Mouse (Mus musculus): ENCODE measurements around the gene Ifnar2.

Ifnar2 gene

GRCm38 (mm10) chr16:91372577-91373472 lies at the start of gene Ifnar2:
Gene Ifnar2 (plus strand): TSS chr16:91372783.
- no peak for DNase-seq (ENCODE audit: low read depth)

GRCm38 (mm10) chr16:91327605-91328004 lies 45.0 kb upstream of the Ifnar2 start:
- no peak for DNase-seq (ENCODE audit: low read depth)

- DNase-seq (ENCODE audit: low read depth), result no peak
Observed at GRCm38 (mm10) chr16:91328922-91329321, 43.7 kb upstream of the Ifnar2 start.

GRCm38 (mm10) chr16:91330496-91330895 lies 42.1 kb upstream of the Ifnar2 start:
- no peak for DNase-seq (ENCODE audit: low read depth)

GRCm38 (mm10) chr16:91331153-91331552 lies 41.4 kb upstream of the Ifnar2 start:
- DNase-seq (ENCODE audit: low read depth), result no peak

GRCm38 (mm10) chr16:91332880-91333279 lies 39.7 kb upstream of the Ifnar2 start:
- no peak for DNase-seq (ENCODE audit: low read depth)

GRCm38 (mm10) chr16:91334190-91334893 lies 38.2 kb upstream of the Ifnar2 start:
- no peak for DNase-seq (ENCODE audit: low read depth)

- DNase-seq (ENCODE audit: low read depth), result no peak
Observed at GRCm38 (mm10) chr16:91336753-91337152, 35.8 kb upstream of the Ifnar2 start.

GRCm38 (mm10) chr16:91337480-91337879 lies 35.1 kb upstream of the Ifnar2 start:
- DNase-seq (ENCODE audit: low read depth), result no peak

- no peak for DNase-seq (ENCODE audit: low read depth)
Observed at GRCm38 (mm10) chr16:91346491-91346890, 26.1 kb upstream of the Ifnar2 start.

GRCm38 (mm10) chr16:91347491-91348263 lies 24.9 kb upstream of the Ifnar2 start:
- DNase-seq (ENCODE audit: low read depth), result no peak

GRCm38 (mm10) chr16:91348264-91348565 lies 24.4 kb upstream of the Ifnar2 start:
- DNase-seq (ENCODE audit: low read depth), result no peak

GRCm38 (mm10) chr16:91348588-91349330 lies 23.8 kb upstream of the Ifnar2 start:
- no peak for DNase-seq (ENCODE audit: low read depth)

GRCm38 (mm10) chr16:91352084-91352562 lies 20.5 kb upstream of the Ifnar2 start:
- no peak for DNase-seq (ENCODE audit: low read depth)

- DNase-seq (ENCODE audit: low read depth), result no peak
Observed at GRCm38 (mm10) chr16:91352749-91353148, 19.8 kb upstream of the Ifnar2 start.

GRCm38 (mm10) chr16:91353177-91353576 lies 19.4 kb upstream of the Ifnar2 start:
- DNase-seq (ENCODE audit: low read depth), result no peak

GRCm38 (mm10) chr16:91353638-91354037 lies 18.9 kb upstream of the Ifnar2 start:
- DNase-seq (ENCODE audit: low read depth), result no peak

- DNase-seq (ENCODE audit: low read depth), result no peak
Observed at GRCm38 (mm10) chr16:91354599-91354998, 18.0 kb upstream of the Ifnar2 start.

- no peak for DNase-seq (ENCODE audit: low read depth)
Observed at GRCm38 (mm10) chr16:91355160-91355559, 17.4 kb upstream of the Ifnar2 start.

- DNase-seq (ENCODE audit: low read depth), result no peak
Observed at GRCm38 (mm10) chr16:91356760-91357525, 15.6 kb upstream of the Ifnar2 start.

GRCm38 (mm10) chr16:91357526-91357900 lies 15.1 kb upstream of the Ifnar2 start:
- DNase-seq (ENCODE audit: low read depth), result no peak
